In the genomic region with DNA sequence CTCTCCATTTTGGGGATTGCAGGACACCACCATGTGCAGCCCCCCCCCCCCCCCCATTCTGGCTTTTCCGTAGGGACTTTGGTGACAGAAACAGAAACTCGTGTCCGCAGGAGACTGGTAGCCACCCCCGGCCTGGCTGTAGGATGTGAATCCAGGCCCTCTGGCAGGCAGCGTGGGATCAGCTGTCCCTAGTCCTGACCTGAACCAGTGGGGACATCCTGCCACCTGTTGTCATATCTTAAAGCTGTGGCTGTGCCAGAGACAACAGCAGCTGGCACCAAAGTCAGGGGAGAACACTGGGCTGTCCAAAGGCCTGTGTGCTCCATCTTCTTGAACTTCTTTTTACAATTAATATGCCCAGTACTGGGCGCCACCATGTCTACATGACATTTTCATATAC, we compare ENCODE assay signal across 35 mouse cellular contexts. TPM values are rescaled to one million over a fixed set of nuclear protein-coding genes. Genes with fewer than 3 reads are reported as not detected.
DNase-seq lines count a peak whose midpoint lies in the region; ATAC-seq and TF ChIP-seq lines count a peak whose summit lies in the region.
"Had no signal": no experiment of that assay in that cellular context is flagged by ENCODE, and none has a peak within 500 bp of the region (broad histone marks: within the 10 kb centered on the region; RNA-seq: fewer than 3 reads in every experiment).

No protein-coding gene starts in this region.

- H3K79me2 ChIP-seq in heart, adult 2 months (replicated peaks; ENCODE audit: control insufficient read depth, insufficient read depth, low read length), result no peaks in the 10 kb centered on the region

- 0 out of 2 replicates have a peak, but pooled peaks have one; percentile 40 for TF ChIP-seq EP300 in heart, adult 2 months (IDR thresholded peaks at IDR 0.05; ENCODE audit: insufficient read depth, low read depth, low read length)

- H3K27ac ChIP-seq in heart, adult 2 months, result no peak overlapping the region
- no peak overlapping the region for H3K27ac ChIP-seq in heart, embryonic 12.5 days (ENCODE audit: poor library complexity, severe bottlenecking)
- H3K27ac ChIP-seq: embryonic facial prominence, embryonic 15.5 days; forebrain, embryonic 13.5 days; heart, embryonic 10.5 days; hindbrain, embryonic 14.5 days; limb, embryonic 12.5 days; liver, embryonic 12.5 days; neural tube, embryonic 15.5 days had no signal

- H3K9me3 ChIP-seq in heart, embryonic 12.5 days (replicated peaks), result peaks cover 3% of the 10 kb centered on the region; the same call in 1 of the 2 replicates
- H3K9me3 ChIP-seq: embryonic facial prominence, embryonic 15.5 days; forebrain, embryonic 13.5 days; heart, embryonic 10.5 days; limb, embryonic 12.5 days; liver, embryonic 12.5 days; neural tube, embryonic 15.5 days had no signal

- H3K4me3 ChIP-seq in heart, adult 2 months, result no peak overlapping the region
- no peak overlapping the region for H3K4me3 ChIP-seq in heart, embryonic 12.5 days
- H3K4me3 ChIP-seq: embryonic facial prominence, embryonic 15.5 days; forebrain, embryonic 13.5 days; heart, embryonic 10.5 days; limb, embryonic 12.5 days; liver, embryonic 12.5 days; neural tube, embryonic 15.5 days had no signal

- peak in 1 of 2 experiments; percentile 40 for DNase-seq in heart, adult 2 months
- peak; percentile 82 for DNase-seq in gastrocnemius, adult 18-20 months (ENCODE audit: low spot score)
- peak; percentile 58 for DNase-seq in gastrocnemius, postnatal 10 days
- peak; percentile 84 for DNase-seq in skeletal muscle tissue, adult 2 months (ENCODE audit: low read depth, low spot score)
- no peak for DNase-seq in thymus, adult 18-20 months
- DNase-seq: adrenal gland, postnatal 10 days; B cell, adult 2 months; cerebellum, adult 9-11 months; heart, postnatal 4 days; kidney, adult 9 months; kidney, postnatal 10 days; layer of hippocampus, postnatal 36 days; midbrain, embryonic 14.5 days; retina, postnatal 1 day; right cerebral cortex, postnatal 14 days; thymus, postnatal 25 days had no signal

- H3K27me3 ChIP-seq in heart, adult 2 months (ENCODE audit: control insufficient read depth, insufficient read depth, low read length), result no peaks in the 10 kb centered on the region
- H3K27me3 ChIP-seq in heart, embryonic 12.5 days (replicated peaks), result no peaks in the 10 kb centered on the region; the same call in 1 of the 2 replicates
- H3K27me3 ChIP-seq: embryonic facial prominence, embryonic 15.5 days; forebrain, embryonic 13.5 days; limb, embryonic 12.5 days; liver, embryonic 12.5 days; Patski had no signal

- H3K9ac ChIP-seq in heart, adult 2 months (ENCODE audit: low read depth, low read length), result no peak overlapping the region
- no peak overlapping the region for H3K9ac ChIP-seq in heart, embryonic 12.5 days
- H3K9ac ChIP-seq: embryonic facial prominence, embryonic 15.5 days; forebrain, embryonic 13.5 days; hindbrain, embryonic 14.5 days; limb, embryonic 12.5 days; liver, embryonic 12.5 days; neural tube, embryonic 15.5 days had no signal

- intact Hi-C loops in heart, adult 2 months (cut with DNase I), result loop anchor here (5.0 kb wide), 1 partner anchor 54 kb away; a partner anchor contains a TSS

- 45% methylated on average over 6 of the region's 6 CpGs for whole genome bisulfite sequencing in heart, adult 2 months
- WGBS in heart, embryonic 12.5 days, result 72% methylated on average over 6 of the region's 6 CpGs

- H3K4me1 ChIP-seq in heart, adult 2 months (ENCODE audit: control insufficient read depth, insufficient read depth, low read length), result no peaks in the 10 kb centered on the region
- H3K4me1 ChIP-seq in heart, embryonic 12.5 days (replicated peaks), result peaks cover 17% of the 10 kb centered on the region
- H3K4me1 ChIP-seq: embryonic facial prominence, embryonic 15.5 days; forebrain, embryonic 13.5 days; neural tube, embryonic 15.5 days had no signal

- no peak for ATAC-seq in heart, embryonic 12.5 days (ENCODE audit: insufficient number of reproducible peaks, low FRiP score)
- ATAC-seq in erythroblast, adult 5-6 weeks (replicated peaks; ENCODE audit: low FRiP score, poor library complexity, severe bottlenecking), result no peak
- ATAC-seq: forebrain, embryonic 13.5 days; intestine, postnatal 0 days; liver, embryonic 12.5 days had no signal

- no peak for TF ChIP-seq POLR2A in heart, adult 2 months (IDR thresholded peaks at IDR 0.05; ENCODE audit: insufficient read depth, low read depth, low read length)

- TF ChIP-seq CTCF in heart, adult 2 months (IDR thresholded peaks at IDR 0.05), result no peak

- H3K4me2 ChIP-seq in heart, embryonic 12.5 days, result no peak overlapping the region
- H3K4me2 ChIP-seq: embryonic facial prominence, embryonic 15.5 days; forebrain, embryonic 13.5 days; hindbrain, embryonic 14.5 days; limb, embryonic 12.5 days; liver, embryonic 12.5 days; neural tube, embryonic 15.5 days had no signal

- no peaks in the 10 kb centered on the region for H3K36me3 ChIP-seq in heart, adult 2 months (ENCODE audit: control insufficient read depth, insufficient read depth, low read length)
- no peaks in the 10 kb centered on the region for H3K36me3 ChIP-seq in heart, embryonic 12.5 days
- H3K36me3 ChIP-seq: embryonic facial prominence, embryonic 15.5 days; heart, embryonic 10.5 days; limb, embryonic 12.5 days; liver, embryonic 12.5 days; neural tube, embryonic 15.5 days had no signal

RNA-seq across cellular contexts. Expression of a gene that starts 9.1 kb away (rescaled TPM):
- not detected for total RNA-seq in heart, adult 2 months (2021)
- polyA plus RNA-seq in heart, adult 2 months (2012; rRNA removed), result not detected in 2 replicates
- polyA plus RNA-seq in heart, embryonic 12.5 days (2016; fragmentation: Nextera tagmentation; extraction: Ambion mirVana), result not detected in 2 replicates
- total RNA-seq in gastrocnemius, adult 18-20 months (2021), result not detected
- total RNA-seq in gastrocnemius, postnatal 10 days (2021), result not detected
- total RNA-seq in erythroblast, adult 5-6 weeks (2015; ENCODE audit: low replicate concordance), result not detected in 2 replicates
- not detected in 2 replicates for total RNA-seq in erythroblast, adult 5-6 weeks (2017; ENCODE audit: low replicate concordance)
- total RNA-seq: adrenal gland, postnatal 10 days; CH12.LX; common myeloid progenitor, adult 5-6 weeks; heart, postnatal 4 days; layer of hippocampus, postnatal 36 days; left cerebral cortex, postnatal 10 days; monocyte, adult 5-6 weeks had no signal
- polyA plus RNA-seq: embryonic facial prominence, embryonic 15.5 days; forebrain, embryonic 13.5 days; heart, embryonic 10.5 days; heart, postnatal 0 days; hindbrain, embryonic 14.5 days; intestine, postnatal 0 days; large intestine, adult 2 months; limb, embryonic 12.5 days; liver, embryonic 12.5 days; lung, postnatal 0 days; midbrain, embryonic 14.5 days; neural tube, embryonic 15.5 days; Patski; stomach, embryonic 16.5 days had no signal

RNA-seq across cellular contexts. Expression of a gene that starts 35.8 kb away (rescaled TPM):
- total RNA-seq in heart, adult 2 months (2021), result 100 to 1,000 TPM; 114 to 117 TPM
- 59.7 and 68.7 TPM in 2 replicates for polyA plus RNA-seq in heart, adult 2 months (2012; rRNA removed)
- 70.5 and 75.3 TPM in 2 replicates for polyA plus RNA-seq in heart, embryonic 12.5 days (2016; fragmentation: Nextera tagmentation; extraction: Ambion mirVana)
- 10 to 100 TPM; 31.3 to 32.0 TPM for total RNA-seq in gastrocnemius, adult 18-20 months (2021)
- 10 to 100 TPM; 76.7 to 84.2 TPM for total RNA-seq in gastrocnemius, postnatal 10 days (2021)
- total RNA-seq in erythroblast, adult 5-6 weeks (2015; ENCODE audit: low replicate concordance), result 5.4 and 10.9 TPM in 2 replicates
- total RNA-seq in erythroblast, adult 5-6 weeks (2017; ENCODE audit: low replicate concordance), result 1.9 and 5.6 TPM in 2 replicates

RNA-seq across cellular contexts. Expression of a gene that starts 56.2 kb away (rescaled TPM):
- total RNA-seq in heart, adult 2 months (2021), result 10 to 100 TPM; 19.3 to 21.5 TPM
- 39.9 and 57.5 TPM in 2 replicates for polyA plus RNA-seq in heart, adult 2 months (2012; rRNA removed)
- 70.6 and 71.7 TPM in 2 replicates for polyA plus RNA-seq in heart, embryonic 12.5 days (2016; fragmentation: Nextera tagmentation; extraction: Ambion mirVana)
- total RNA-seq in gastrocnemius, adult 18-20 months (2021), result 10 to 100 TPM; 11.1 to 11.9 TPM
- 10 to 100 TPM; 43.6 to 52.5 TPM for total RNA-seq in gastrocnemius, postnatal 10 days (2021)
- 14.8 and 21.1 TPM in 2 replicates for total RNA-seq in erythroblast, adult 5-6 weeks (2015; ENCODE audit: low replicate concordance)
- 5.5 and 6.3 TPM in 2 replicates for total RNA-seq in erythroblast, adult 5-6 weeks (2017; ENCODE audit: low replicate concordance)

Comparison
In these comparisons a context has a peak if more than half of its experiments do, and no peak if none do; other contexts are left out.
1. DNase-seq: peak in gastrocnemius, adult 18-20 months (single experiment), gastrocnemius, postnatal 10 days (single experiment) and skeletal muscle tissue, adult 2 months (single experiment); none in thymus, adult 18-20 months (0 of 2).